Mouse (Mus musculus) A20 (cell line): ENCODE measurements around the gene Sec24c.
"Not testable (repeated sequence)": the region's sequence is repeated elsewhere in the genome, so short reads cannot be mapped to it uniquely, and the experiment has no call there.

Experiments
- DNase-seq: peaks from one replicate; pipeline ENCODE4 v3.0.0-alpha.2; 2011; ENCODE audit warnings: low read depth, low spot score

Gene Sec24c

DNA sequence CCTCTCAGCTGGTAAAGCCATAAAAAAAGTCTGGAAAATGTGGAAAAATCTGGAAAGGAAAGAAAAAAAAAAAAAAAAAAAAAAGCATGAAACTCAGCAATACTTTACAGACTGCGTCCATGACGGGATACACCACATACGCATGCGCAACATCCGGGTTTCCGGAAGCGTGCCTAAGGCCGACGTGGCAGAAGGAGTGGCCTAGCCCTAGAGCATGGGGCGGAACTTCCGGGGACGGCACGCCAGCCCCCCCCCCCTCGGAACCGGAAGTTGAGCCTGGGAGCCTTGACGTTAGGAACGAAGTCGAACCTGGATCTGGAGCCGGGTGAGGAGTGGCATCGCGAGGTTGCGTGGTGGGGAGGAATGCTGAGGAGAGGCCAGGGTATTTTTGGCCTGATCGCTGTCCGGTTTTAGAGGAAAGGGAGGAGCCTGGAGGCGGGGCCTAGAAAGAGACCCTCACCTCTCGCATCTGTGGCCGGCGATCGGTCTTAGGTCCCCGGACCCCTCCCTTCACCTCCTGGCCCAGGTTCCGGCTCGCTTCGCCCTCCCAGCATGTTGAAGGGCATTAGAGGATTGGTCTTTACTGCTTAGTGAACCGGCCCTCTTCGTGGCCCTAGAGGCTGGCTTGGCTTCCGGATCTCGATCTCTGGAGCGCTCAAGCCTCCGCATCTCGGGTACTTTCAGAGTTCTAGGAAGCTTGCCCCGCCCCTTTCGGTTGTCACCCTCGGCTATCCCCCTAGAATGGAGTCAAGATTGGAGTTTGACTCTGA, at the start of gene Sec24c:
Gene Sec24c, plus strand, starts transcription at position 245 of the 770 bp plus-strand sequence.
- peak; percentile 99 for DNase-seq

DNA sequence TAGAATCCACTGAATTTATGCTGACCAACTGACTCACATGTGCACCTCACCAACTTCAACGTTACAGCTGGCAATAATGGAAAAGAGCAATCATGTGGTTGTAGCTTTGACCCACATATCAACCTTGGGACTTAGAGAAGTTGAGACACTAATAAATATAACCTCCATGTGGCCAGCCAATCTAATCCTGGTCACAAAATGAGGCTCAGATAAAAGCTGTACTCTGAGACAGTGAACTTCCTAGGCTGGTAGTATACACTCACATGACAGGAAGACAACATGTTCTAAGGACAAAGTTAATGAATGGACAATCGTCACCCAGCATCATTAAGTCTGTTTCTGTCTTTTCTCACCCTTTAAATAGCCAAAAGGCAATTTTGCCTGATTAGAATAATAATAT, 47.7 kb upstream of the Sec24c start:
- no peak for DNase-seq

DNA sequence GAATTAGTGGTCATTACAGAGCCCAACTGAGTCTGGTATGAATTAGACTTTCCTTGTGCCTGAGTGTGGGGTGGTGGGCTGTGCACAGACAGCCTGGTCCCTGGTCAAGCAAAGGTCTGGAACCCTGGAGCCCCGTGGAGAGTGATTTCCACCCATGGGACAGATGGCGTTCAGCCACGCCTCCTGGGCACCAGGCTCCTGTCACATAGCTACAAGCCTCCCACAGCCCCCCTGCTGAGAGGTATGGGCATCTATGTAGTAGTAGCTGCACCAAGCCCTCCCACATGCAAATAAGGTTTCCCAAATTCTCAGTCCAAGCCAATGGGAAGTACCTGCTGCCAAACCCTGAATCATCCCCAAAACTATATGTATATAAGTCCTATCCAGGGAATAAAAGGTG, 47.1 kb upstream of the Sec24c start:
- no peak for DNase-seq

DNA sequence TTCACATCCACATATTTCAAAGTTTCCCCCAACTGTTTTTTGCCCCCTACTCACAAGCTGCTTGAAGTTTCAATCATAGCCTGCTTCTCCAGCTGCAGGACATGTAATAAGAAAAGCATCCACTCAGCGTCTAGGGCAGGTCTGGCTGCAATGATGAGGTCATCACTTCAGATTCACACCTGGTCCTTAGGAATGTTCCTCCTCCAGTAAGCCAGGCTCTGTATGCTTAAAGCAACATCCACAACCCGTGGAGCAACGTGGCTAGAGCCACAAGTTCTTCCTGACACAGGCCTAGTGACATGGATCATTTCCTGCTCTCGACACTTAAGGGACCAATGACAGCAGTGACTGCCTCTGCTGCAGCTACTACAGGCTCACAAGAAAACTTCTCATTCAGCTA, 42.9 kb upstream of the Sec24c start:
- no peak for DNase-seq

DNA sequence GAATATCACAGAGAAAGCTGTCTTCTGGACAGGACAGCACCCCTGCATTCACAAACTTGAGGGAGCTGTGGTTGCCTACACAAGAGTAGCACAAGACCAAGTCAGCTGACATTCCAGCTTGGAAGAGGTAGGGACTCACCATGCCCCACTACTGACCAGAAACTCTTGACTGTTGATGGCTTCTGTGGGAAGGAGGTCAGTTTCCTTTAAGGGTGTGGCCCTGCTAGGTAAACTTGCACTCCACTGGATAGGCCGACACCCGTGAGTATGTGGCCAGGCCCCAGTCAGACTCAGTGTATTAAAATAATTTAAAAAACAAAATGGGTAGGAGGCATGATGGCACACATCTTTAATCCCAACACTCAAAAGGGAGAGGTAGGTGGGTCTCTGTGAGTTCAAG, 38.6 kb upstream of the Sec24c start:
- DNase-seq = no peak

DNA sequence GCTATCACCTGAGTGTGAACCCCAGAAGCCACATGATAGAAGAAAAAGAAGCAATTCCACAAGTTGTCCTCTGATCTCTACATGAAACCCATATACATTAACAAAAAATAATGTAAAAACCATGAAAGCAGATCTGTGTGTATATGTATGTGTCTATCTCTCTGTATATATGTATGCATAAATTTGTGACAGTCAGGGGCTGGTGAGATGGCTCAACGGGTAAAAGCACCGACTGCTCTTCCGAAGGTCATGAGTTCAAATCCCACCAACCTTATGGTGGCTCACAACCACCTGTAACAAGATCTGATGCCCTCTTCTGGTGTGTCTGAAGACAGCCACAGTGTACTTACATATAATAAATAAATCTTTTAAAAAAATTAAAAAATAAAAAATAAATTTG, 37.1 kb upstream of the Sec24c start:
- DNase-seq = not testable (repeated sequence)

DNA sequence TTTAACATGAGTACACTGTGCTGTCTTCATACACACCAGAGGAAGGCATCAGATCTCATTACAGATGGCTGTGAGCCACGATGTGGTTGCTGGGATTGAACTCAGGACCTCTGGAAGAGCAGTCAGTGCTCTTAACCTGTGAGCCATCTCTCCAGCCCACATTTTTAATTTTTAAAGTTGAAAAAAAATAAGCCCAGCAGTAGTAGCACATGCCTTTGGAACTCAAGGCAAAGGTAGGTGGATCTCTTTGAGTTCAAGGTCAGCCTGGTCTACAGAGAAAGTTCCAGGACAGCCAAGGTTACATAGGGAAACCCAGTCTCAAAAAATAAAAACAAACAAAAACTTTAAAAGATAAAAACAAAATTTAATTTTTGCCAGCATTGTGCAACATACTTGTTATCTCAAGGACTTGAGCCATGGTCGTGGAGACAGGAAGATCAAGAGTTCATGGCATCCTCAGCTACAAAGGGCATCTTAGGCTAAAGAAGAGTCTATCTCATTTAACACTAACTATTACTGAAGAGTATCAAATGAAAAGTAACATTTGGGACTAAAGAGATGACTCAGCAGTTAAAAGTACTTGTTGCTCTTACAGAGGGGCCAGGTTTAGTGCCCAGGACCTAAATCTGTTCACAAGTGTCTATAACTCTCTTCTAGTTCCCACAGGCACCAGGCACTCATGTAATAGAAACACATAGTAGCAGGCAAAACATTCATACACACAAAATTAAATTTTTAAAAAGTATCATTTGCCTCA, 36.1 kb upstream of the Sec24c start:
- no peak for DNase-seq

DNA sequence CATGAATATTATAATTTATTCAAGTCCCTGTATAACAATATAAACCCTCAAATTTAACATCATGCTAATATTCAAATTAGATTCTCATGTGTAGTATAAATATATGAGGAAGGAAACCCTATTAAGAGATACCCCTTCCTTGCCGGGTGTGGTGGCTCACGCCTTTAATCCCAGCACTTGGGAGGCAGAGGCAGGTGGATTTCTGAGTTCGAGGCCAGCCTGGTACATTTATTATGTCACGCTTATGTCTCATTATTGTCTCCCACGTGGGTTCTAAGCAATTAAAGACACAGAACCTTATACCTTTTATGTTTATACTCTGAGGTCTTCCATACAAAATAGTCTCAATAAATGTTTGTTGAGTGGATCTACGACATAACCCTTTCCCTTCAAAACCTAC, 35.4 kb upstream of the Sec24c start:
- peak; percentile 30 for DNase-seq

DNA sequence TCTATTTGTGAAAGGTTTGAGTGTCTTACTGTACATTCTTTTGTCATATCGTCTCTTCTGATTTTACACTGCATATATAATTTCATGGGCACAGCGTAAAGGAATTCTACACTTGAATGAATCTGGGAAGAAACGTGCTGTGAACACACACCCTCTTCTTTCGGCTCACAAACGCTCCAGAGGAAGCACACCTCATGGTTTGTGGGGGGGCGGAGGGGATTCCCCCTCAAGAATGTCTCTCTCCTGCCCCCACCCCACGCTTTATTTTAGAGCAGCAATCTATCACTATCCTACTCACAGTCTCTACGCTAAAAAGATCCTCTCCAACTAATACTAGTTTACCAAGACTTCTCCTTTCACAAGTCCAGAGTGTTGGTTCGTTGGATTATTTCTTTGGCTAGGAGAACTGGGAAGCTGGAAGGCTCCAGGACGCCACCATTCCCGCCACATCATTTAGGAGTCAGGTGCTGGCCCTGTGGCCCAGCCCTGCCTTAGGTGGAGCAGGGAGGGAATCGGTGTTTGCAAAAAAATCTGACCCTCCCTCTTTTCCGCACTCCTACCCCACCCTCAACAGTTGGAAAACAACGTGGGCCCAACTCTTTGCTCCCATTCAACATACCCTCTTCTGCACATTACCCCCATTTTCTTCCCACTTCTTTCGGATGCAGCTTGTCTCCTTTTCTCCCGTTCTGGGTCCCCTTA, 34.0 kb upstream of the Sec24c start:
- DNase-seq = peak; percentile 90

DNA sequence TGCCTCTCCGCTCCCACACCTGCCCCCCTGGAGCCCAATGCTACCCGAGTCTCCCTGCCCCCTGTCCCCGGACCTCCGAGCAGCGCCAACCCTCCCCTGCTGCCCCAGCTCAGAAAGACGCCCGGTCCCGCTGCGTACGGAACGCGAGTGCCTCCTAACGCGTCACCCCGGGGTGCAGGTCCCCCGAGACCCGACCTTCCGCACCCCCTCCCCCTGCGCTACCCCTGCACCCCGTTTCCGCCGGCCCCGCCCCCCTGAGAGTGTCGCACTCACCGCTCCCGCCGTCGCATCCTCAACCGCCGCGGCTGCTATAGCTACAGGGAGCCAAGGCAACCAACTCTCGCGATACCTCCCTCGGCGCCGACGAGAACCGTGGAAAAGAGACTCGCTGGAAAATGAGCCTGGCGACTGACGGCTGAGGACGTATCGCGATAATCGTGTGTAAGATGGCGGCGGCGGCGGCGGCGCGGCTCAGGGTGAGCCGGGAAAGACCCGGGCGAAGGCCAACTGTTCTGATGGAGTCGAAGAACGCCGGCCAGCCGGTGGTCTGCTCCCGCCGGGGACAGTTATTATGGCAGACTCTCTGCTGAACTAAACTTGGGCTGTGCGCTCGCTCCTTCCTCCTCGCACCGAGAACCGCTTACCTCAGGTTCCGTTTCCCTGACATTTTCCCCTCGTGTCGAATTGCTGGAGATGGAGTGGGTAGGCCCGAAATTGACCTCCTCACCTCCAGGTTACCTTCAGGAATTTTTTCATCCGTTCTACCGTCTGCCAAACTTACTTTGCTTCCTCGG, 33.3 kb upstream of the Sec24c start, which contains the start of gene Usp54:
Gene Usp54, minus strand, starts transcription at position 420 of the 794 bp plus-strand sequence.
- peak; percentile 99 for DNase-seq

DNA sequence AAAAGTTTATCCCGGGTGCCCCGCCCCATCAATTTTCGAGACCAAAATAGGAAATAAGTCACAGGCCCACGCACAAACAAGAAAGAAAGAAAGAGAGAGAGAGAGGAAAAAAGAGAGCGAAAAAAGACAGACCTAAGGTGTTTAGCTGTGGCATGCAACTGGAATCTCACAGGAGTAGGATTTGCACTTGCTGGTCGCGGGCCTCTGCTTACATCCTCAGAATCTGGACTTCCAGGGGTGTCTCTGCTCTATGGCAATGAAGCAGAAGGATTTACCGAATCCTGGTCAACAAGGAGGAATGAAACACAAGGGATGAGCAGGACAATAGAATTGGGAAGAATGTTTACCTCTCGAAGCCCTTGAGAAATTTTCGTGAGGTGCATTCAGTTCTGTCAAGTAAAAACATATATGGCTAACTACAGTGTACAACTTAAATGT, 32.7 kb upstream of the Sec24c start:
- peak; percentile 48 for DNase-seq

DNA sequence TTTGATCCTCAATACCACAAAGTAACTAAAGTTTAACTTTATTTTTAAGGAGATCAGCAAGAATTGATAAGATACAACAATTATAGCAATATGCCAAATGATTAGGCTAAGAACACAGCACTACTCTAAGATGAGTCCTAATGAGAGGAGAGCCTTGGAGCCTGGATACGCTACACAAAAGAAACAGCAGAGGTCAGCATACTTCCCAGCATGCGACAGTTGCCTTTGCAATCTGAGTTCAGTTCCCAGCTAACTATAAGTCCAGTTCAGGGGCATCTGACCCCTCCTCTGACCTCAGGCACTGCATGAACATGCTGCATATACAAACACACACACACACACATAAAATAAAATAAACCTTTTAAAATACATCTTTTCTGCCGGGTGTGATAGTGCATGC, 28.6 kb upstream of the Sec24c start:
- peak; percentile 33 for DNase-seq

DNA sequence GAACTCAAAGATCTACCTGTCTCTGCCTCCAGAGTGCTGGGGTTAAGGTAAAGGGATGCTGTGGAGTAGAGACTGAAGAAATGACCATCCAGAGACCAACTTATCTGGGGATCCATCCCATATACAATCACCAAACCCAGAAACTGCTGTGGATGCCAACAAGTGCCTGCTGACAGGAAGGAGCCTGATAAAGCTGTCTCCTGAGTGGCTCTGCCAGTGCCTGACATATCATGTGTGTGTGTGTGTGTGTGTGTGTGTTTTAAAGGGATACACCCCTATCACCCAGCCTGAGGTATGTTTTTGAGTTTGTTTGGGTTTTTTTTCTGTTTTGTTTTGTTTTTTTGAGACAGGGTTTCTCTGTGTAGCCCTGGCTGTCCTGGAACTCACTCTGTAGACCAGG, 27.7 kb upstream of the Sec24c start:
- no peak for DNase-seq

DNA sequence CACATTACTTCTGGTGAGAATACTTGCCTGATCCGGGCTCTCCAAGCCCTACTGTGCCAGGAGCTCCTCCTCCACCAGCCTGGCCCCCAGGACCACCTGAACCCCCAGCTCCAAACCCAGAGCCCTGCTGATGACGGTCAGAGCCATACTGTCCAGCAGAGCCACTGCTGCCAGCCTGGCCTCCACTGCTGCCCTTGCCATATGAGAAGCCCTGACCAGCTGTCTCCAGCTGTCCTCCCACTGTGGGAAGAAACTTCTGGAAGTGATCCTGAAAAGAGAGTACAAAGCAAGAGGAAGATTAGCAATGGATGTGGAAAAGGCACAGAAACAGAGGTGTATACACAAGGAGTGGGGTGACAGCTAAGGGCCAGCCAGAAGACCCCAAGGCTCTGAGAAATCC, 23.1 kb upstream of the Sec24c start:
- DNase-seq = no peak

DNA sequence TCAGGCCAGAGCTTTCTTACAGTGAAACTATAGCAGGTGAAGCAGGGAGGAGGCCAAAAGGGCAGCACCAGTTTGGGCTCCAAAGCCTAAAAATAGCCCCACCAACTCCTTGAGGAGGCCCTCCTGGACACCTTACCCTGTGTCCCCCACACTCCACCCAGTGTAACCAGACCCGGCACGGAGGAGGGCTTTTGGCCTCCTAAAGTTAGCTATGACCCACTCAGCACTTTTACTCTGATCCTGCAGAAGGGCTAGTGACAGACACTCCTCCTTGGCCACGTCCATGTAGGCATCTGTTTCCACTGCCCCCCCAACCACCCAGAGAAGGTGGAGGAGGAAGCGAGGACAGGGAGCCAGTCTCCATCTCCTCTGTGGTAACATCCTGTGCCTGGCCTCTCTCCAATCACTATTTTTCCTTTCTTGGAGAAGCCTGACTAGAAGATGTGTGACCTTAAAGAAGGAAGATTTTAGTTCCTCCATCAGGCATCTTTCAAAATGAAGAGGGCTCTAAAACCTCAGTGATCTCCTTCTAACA, 22.3 kb upstream of the Sec24c start:
- DNase-seq = no peak

DNA sequence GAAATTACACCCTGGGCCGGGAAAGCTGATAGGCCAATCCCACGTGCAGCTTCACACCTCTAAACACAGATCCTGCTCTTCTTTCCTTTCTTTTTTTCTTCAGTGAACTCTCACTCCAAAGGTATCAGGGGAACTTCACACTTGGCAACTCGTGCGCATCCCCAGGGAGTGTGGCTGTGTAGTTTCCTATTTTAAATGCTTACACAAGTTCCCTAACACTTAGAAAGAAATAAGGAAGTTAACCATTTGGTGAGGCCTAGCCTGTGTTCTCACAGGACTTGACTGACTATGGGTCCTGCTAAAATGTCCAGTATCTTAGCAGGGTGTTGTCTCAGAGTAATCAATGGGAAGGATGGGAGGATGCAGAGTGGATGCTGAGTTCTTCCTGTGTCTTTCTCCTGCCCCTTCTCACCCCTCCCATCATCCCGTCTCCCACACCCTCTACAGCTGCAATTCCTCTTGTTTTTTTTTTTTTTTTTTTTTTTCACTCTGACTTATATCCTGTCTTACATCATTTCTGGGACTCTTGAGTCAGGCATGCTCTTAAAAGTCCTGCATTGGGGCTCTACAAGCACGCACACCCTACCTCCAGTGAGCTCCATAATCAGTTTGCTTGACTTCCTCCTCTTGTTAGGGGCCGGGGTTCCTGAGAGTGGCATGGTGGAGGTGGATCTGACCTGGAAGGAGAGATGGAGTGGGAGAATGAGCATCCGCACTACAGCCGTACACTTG, 19.3 kb upstream of the Sec24c start:
- DNase-seq = no peak

DNA sequence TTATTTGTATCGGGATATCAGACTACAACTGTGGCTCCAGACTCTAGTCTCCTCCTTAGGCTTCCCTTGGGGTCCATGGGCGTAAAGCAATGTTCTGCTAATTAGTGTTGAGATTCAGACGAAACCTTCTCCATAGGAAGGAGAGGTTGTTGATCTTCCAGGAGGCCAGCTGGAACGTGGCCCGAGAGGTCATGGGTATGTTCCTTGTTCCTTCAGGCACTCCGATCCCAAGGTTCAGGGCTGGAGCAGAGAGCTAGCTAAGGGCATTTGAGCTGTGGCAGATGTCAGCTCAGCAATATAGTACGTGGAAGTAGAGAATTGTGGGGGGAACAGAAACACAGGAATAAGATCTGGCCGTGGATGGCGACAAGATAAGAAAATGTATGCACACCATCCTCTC, 18.4 kb upstream of the Sec24c start:
- DNase-seq = no peak

DNA sequence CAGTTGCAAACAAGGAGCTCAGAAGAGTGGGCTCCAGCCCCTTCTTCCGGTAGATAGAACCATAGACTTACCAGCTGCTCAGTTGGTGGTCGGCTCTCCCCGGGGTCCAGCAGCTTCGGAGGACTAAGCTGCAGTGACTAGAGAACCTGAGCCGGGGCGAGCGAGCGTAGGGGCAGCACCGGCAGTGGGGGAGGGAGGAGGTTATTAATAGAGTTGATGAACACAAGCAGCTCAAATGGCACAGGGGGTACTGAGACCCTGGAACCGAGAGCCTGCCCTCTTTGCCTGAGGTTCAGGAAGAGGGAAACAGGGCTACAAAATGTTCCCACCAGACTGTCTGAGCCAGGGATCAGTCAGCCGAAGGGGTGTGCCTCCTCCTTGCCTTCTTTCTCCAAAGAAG, 17.7 kb upstream of the Sec24c start, which contains the start of gene Myoz1:
Gene Myoz1, minus strand, starts transcription at position 180 of the 400 bp plus-strand sequence.
- no peak for DNase-seq

DNA sequence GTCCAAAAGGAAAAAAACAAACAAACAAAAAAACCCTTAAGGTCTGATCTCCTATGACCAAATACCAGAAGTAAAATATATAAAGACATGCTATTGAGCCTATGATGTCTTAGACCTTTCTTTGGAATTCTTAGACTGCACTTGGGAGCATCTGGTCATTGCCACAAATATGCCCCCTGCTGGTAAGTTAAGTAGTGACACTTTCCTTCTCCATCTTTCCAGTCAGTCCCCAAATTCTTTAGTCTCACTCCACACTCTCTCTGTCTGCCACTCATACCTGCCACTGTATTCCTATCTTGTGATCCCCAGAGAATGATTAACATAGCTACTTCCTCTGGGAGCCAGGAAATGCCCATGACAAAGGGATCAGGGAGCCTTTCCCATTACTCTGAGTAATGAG, 15.8 kb upstream of the Sec24c start:
- peak; percentile 39 for DNase-seq

DNA sequence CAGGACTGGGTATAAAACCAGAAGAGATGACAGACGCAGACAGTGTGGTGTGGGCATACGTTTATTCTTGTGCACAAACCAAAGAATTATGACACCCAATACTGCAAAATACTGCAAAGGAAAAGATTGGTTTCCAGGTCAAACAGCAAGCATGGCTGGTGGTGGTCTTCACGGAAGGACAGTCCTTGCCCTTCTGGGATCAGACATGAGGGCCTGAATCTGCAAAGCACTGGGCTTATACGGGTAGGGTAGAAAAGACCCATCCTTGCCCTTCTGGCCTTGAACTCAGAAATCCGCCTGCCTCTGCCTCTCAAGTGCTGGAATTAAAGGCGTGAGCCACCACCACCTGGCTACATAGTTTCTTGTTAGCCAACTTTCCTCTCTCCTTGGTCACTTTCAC, 15.2 kb upstream of the Sec24c start:
- DNase-seq = no peak

DNA sequence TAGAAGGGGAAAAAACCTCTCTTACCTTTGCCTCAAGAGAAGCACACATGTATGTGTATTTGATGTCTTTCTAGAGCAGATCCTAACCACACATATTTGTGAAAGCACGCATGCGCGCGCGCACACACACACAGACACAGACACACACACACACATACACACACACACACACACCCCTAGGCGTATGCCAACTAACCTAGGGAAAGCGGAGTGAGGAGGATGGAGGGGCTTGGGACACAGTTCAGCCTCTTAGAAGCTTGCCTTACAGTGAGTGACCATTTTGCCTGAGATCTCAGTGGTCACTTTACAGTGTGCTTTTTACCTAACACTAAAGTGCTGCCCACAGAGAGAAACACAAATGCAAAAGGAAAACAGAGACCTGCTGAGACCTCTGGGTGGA, 14.4 kb upstream of the Sec24c start:
- DNase-seq = no peak
